Mouse (Mus musculus) ES-Bruce4 (cell line): ENCODE results near the gene Olfr485.

ENCODE experiments used
- CTCF ChIP-seq: IDR thresholded peaks from one replicate; pipeline ENCODE4 v1.8.1; 2011; ENCODE audit warnings: low read depth, low read length
- EP300 ChIP-seq: IDR thresholded peaks from 2 replicates; pipeline ENCODE4 v1.6.1; 2011; ENCODE audit warnings: low read depth, low read length; ENCODE audit not compliant: insufficient read depth

- TF ChIP-seq CTCF, result no peak
- TF ChIP-seq EP300, result no peak
Measured at GRCm38 (mm10) chr7:108121416-108121815, 38.3 kb downstream of the Olfr485 start.
